Mouse (Mus musculus) E14TG2a.4 (cell line): ENCODE data around the gene Ndufs7.
A peak's percentile ranks its signal among the peaks of the same experiment; 100 is the strongest.

Experiments used
- H3K27me3 ChIP-seq: 2 replicates; pipeline ENCODE4 v1.6.1; 2014; ENCODE audit warnings: low read length, control low read depth; ENCODE audit not compliant: insufficient read depth
- H3K36me3 ChIP-seq: 2 replicates; pipeline ENCODE4 v1.6.1; 2014; ENCODE audit warnings: low read length, control low read depth; ENCODE audit not compliant: insufficient read depth
- H3K4me1 ChIP-seq: replicated peaks from 2 replicates; pipeline ENCODE4 v1.6.1; 2014; ENCODE audit warnings: low read depth, low read length, control low read depth
- H3K4me3 ChIP-seq: replicated peaks from 2 replicates; pipeline ENCODE4 v1.5.1; 2014; ENCODE audit warnings: mild to moderate bottlenecking, low read length
- H3K9me3 ChIP-seq: 2 replicates; pipeline ENCODE4 v1.6.1; 2014; ENCODE audit warnings: low read length, control low read depth
- CTCF ChIP-seq: conservative IDR thresholded peaks from 2 replicates; pipeline ENCODE4 v1.5.1; 2014; ENCODE audit warnings: low read length
- NANOG ChIP-seq: IDR thresholded peaks from 2 replicates; pipeline ENCODE4 v1.6.1; 2014; ENCODE audit warnings: borderline replicate concordance, low read length, mixed read lengths
- POU5F1 ChIP-seq: IDR thresholded peaks from 2 replicates; pipeline ENCODE4 v1.6.1; 2014; ENCODE audit warnings: low read length, borderline replicate concordance

The Ndufs7 gene

GRCm38 (mm10) chr10:80250059-80250458, 1.1 kb downstream of the Ndufs7 start:
- no peaks in the 10 kb centered on the region for H3K9me3 ChIP-seq
- no peak for TF ChIP-seq NANOG
- TF ChIP-seq POU5F1, result no peak
- TF ChIP-seq CTCF, result no peak
- peaks cover 46% of the 10 kb centered on the region for H3K36me3 ChIP-seq
- peak overlapping the region; percentile 99 for H3K4me3 ChIP-seq
- H3K4me1 ChIP-seq, result peaks cover 66% of the 10 kb centered on the region
- H3K27me3 ChIP-seq, result no peaks in the 10 kb centered on the region

- TF ChIP-seq POU5F1 (no peak), CTCF (no peak), NANOG (no peak)
- H3K4me1 ChIP-seq, result peaks cover 66% of the 10 kb centered on the region
- H3K9me3 ChIP-seq, result no peaks in the 10 kb centered on the region
- H3K27me3 ChIP-seq, result no peaks in the 10 kb centered on the region
- peak overlapping the region; percentile 99 for H3K4me3 ChIP-seq
- peaks cover 47% of the 10 kb centered on the region for H3K36me3 ChIP-seq
These were observed 1.7 kb downstream of the Ndufs7 start for GRCm38 (mm10) chr10:80250573-80250972.

GRCm38 (mm10) chr10:80252011-80252410, 3.1 kb downstream of the Ndufs7 start:
- no peak overlapping the region for H3K4me3 ChIP-seq
- H3K4me1 ChIP-seq, result peaks cover 74% of the 10 kb centered on the region

GRCm38 (mm10) chr10:80252493-80253274, 3.8 kb downstream of the Ndufs7 start:
- no peaks in the 10 kb centered on the region for H3K27me3 ChIP-seq
- TF ChIP-seq CTCF (no peak; the same call in 1 of the 2 replicates), NANOG (no peak), POU5F1 (no peak)
- H3K36me3 ChIP-seq, result peaks cover 68% of the 10 kb centered on the region
- no peak overlapping the region for H3K4me3 ChIP-seq
- H3K9me3 ChIP-seq, result no peaks in the 10 kb centered on the region
- H3K4me1 ChIP-seq, result peaks cover 78% of the 10 kb centered on the region

More at GRCm38 (mm10) chr10:80252011-80252410, 3.1 kb downstream of the Ndufs7 start:
- no peak for TF ChIP-seq CTCF
- no peak for TF ChIP-seq NANOG
- no peak for TF ChIP-seq POU5F1
- H3K36me3 ChIP-seq, result peaks cover 62% of the 10 kb centered on the region
- H3K27me3 ChIP-seq, result no peaks in the 10 kb centered on the region
- H3K9me3 ChIP-seq, result no peaks in the 10 kb centered on the region

- Histone ChIP-seq H3K36me3 (peaks cover 76% of the 10 kb centered on the region), H3K4me1 (peaks cover 80% of the 10 kb centered on the region), H3K9me3 (no peaks in the 10 kb centered on the region), H3K4me3 (no peak overlapping the region), H3K27me3 (no peaks in the 10 kb centered on the region)
- TF ChIP-seq POU5F1, result no peak
- TF ChIP-seq NANOG, result no peak
- TF ChIP-seq CTCF, result no peak
These were observed 4.6 kb downstream of the Ndufs7 start for GRCm38 (mm10) chr10:80253551-80253950.

- Histone ChIP-seq H3K36me3 (peaks cover 87% of the 10 kb centered on the region), H3K4me1 (peaks cover 89% of the 10 kb centered on the region), H3K9me3 (no peaks in the 10 kb centered on the region), H3K4me3 (0 out of 2 replicates have a peak overlapping the region, but pooled peaks have one; percentile 4), H3K27me3 (peaks cover 6% of the 10 kb centered on the region)
- TF ChIP-seq NANOG (no peak), CTCF (no peak), POU5F1 (no peak)
These were observed 5.7 kb downstream of the Ndufs7 start for GRCm38 (mm10) chr10:80254331-80255297.

GRCm38 (mm10) chr10:80255881-80256535, 7.1 kb downstream of the Ndufs7 start:
- no peak for TF ChIP-seq POU5F1
- no peak for TF ChIP-seq NANOG
- TF ChIP-seq CTCF, result no peak
- H3K9me3 ChIP-seq, result no peaks in the 10 kb centered on the region

GRCm38 (mm10) chr10:80257936-80258335, 9.0 kb downstream of the Ndufs7 start:
- no peak overlapping the region for H3K4me3 ChIP-seq
- no peak for TF ChIP-seq CTCF
- TF ChIP-seq NANOG, result no peak
- TF ChIP-seq POU5F1, result no peak
- no peaks in the 10 kb centered on the region for H3K9me3 ChIP-seq
- H3K36me3 ChIP-seq, result peaks cover 66% of the 10 kb centered on the region
- H3K4me1 ChIP-seq, result peaks cover 80% of the 10 kb centered on the region
- peaks cover 17% of the 10 kb centered on the region for H3K27me3 ChIP-seq

More at GRCm38 (mm10) chr10:80255881-80256535, 7.1 kb downstream of the Ndufs7 start:
- peaks cover 85% of the 10 kb centered on the region for H3K36me3 ChIP-seq
- H3K27me3 ChIP-seq, result peaks cover 17% of the 10 kb centered on the region
- no peak overlapping the region for H3K4me3 ChIP-seq
- peaks cover 87% of the 10 kb centered on the region for H3K4me1 ChIP-seq
